Mouse (Mus musculus) lung, adult 18-20 months (tissue): Measurements from ENCODE around the gene Olfr317.
"Not testable (repeated sequence)": the region's sequence is repeated elsewhere in the genome, so short reads cannot be mapped to it uniquely, and the experiment has no call there.

Experiments used
- DNase-seq, 2 experiments: peaks; one replicate each; pipeline ENCODE4 v3.0.0; 2022; ENCODE audit warnings: mixed read lengths in 2 of 2

Gene Olfr317

DNA sequence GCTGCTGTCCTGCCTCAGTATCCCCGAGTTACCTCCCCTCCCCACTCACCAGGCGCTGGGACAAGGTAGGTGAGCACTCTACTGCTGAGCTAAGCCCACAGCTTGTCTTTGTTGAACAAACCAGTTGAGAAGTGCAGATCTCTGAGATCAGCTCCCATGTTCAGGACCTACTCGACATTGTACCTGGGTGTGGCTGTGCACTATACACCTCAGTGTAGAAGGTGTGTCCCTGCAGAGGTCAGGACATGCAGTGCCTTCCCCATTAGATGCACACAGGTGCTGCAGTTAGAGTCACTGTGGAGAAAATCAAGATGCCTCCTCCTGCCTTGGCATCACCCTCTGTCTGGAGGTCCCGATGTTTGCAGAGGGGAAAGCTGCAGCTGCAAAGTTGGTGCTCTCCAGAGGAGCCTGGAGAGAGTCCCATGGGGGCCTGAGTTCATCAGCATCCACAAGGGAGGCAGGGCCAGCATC is at the start of gene Olfr317:
TSS of gene Olfr317 (minus strand) at position 421 of the 471 bp plus-strand sequence.
- DNase-seq, result no peak

DNA sequence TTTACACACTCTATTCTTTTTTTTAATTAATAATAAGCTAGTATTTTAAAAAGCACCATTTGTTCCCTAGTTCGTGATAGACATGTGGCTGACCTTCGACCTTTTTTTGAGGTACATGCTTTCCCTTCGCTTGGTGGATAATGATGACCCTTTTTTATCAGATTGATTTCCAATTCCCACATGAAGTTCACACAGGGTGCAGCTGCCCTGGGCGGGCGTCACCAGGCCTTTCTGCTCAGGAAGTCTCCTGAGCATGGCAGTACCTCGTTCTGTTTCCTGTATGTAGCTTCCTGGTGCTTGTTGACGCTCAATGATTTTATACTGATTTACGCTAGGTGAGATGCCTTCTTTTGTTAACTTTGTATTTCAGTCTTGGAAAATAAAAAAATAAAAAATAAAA is 49.3 kb upstream of the Olfr317 start:
- no peak for DNase-seq

DNA sequence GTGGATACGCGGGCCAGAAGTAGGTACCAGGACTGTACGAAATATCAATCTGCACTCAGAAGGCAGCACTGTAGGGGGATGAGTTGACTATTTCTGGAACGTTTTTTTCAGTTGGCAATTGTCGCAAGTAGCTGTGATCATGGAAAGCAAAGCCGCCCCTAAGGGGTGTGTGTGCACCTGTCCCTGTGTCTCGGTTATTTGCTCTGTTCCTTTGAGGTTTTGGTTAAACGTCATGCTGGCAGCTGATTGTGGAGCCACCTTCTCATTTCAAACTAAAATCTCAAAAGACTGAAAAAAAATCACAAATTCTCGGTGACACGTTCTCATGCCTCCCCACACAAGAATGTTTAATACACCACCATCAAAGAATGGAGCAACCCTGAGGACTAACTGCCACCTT is 48.6 kb upstream of the Olfr317 start:
- DNase-seq, result no peak

DNA sequence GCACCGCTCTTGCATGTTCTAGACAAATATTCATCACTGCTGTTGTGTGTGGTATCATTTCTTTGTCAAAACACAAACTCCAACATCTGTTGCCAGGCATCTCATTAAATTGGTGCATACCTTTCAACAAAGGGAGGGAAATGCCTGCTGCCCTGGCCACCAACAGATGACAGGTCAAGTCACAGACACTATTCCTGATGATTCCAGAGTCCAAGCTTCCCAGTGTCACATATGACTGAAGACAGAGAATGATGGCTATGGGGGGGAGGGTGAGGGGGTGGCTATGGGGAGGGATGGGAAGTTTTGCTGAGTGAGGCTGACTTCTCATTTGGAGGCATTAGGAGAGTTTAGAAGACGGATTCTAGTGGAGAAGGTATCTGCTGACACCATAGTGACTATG is 45.2 kb upstream of the Olfr317 start:
- no peak for DNase-seq

DNA sequence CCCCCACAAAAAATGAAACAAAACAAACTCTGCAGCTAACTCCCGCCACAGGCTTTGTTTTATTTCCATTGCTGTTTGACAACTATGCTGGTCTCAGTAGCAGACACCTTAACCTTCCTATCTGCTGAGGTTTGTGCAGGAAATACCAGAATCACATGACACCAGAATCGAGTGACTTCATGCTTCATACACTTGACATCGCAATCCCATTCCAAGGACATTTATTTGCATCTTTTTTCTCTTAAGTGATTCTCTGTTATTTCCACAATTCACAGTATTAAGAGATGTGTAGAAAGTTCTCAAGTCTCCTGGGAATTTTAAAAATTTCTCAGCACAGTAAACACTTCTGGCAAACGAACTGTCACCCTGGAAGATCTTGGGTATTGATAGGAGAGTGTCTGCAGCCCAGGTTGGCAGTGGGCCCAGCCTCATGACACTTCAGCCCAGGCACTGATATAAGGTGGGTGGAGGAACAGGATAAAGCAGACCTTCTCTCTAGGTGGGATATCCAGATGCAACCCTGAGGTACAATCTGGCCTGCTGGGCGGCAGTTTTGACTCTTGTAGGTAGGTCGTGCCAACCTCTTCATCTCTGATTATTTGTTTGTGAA is 43.6 kb upstream of the Olfr317 start, which contains the start of gene Olfr314:
TSS of gene Olfr314 (plus strand) at position 473 of the 610 bp plus-strand sequence.
- no peak for DNase-seq

DNA sequence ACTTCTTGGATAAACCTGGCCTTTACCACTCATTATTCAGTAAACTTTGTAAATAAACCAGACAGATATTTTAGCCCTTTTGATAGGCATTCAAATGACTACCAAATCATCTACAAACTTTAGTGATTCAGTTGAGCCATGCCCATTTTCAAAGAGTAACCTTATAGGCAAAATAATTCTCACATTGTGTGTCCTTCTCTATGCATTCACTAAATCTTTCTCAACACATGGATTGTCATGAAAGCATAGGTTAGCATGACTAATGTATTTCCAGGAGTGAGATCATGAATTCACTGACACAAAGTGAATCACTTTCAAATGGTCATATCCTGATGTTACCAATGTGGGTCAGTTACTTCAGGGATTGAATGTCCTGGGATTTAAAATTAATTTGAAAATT is 33.9 kb upstream of the Olfr317 start, which contains the start of gene Olfr315:
TSS of gene Olfr315 (plus strand) at position 301 of the 400 bp plus-strand sequence.
- no peak for DNase-seq

DNA sequence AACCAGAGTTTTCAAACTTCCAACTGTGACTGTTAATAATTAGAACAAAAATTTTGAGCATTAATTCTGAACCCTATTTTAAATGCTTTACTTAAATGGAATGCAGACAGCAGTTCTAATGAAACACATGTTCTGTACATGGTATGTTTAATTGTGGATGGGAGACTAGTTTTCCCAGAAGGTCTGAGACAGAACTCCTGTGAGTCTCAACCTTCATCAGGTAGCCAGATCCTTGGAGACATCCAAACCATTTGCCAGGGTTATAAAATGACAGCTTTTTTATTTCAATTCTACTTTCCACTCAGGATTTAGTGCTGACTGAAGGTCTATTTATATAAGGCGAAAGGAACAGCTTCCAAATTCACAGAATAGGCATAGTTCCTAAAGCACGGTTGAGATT is 13.4 kb upstream of the Olfr317 start, which contains the start of gene Olfr316:
TSS of gene Olfr316 (plus strand) at position 301 of the 400 bp plus-strand sequence.
- no peak for DNase-seq

DNA sequence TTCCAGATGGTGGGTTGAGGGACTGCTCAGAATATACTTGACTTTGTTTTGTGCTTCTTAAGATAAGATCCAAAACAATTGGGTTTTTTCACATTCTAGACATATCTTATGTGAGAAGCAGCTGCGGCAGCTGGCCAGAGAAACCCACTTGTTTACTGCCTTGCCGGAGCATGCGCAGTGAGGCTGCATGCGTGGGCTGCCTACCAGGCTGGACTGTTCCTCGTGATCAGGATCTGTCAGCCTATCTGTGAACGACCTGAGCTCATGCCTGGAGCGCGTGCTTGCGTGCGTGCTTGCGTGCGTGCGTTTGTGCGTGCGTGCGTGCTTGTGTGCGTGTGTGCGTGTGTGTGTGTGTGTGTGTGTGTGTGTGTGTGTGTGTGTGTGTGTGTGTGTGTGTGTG is 12.1 kb upstream of the Olfr317 start:
- DNase-seq, result not testable (repeated sequence)

DNA sequence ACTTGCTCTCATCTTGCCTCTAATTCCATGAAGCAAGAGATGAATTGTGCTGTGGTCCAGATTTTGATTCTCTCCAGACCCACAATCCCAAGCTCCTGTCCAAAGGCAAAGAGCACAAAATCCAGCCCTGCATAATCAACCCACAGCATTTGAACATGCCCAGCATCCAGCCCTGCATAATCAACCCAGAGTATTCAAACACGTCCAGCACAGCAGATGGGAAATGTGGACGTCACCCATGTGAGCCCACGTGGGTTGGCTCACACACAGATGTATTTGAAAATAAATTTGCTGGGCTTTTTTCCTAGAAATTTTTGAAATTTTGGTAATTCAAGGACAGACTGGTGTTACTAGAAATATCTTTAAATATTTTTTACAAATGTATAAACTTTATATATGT is 5.6 kb downstream of the Olfr317 start:
- no peak for DNase-seq

DNA sequence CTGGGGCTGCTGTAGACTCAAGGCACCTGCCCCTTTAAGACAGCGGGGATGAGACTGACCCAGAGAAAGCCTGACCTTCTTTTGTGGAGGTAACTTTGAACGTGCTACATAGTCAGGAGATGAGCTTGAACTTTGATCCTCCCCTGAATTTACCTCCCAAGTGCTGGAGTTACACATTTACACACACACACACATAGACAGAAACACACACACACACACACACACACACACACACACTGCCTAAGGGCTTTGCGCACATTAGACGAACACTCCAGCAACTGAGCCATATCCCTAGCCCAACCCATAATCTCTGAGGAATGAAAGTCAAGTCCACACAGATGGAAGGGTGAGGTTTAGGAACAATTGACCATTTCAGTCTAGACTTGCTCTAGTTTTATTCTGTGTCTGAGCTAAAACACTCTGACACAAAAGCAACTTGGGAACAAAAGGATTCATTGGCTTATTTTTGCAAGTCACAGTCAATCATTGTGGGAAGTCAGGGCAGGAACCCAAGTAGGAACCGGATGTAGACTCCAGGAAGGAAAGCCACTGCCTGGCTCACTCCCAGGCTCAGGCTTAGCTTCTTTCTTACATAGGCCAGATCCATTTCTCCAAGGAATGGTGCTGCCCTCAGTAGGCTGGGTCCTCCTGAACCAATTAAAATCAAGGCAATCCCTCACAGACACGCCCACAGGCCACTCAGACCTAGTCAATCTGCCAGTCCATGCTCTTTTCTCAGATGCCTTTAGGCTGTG is 10.9 kb downstream of the Olfr317 start:
- DNase-seq, result not testable (repeated sequence)

DNA sequence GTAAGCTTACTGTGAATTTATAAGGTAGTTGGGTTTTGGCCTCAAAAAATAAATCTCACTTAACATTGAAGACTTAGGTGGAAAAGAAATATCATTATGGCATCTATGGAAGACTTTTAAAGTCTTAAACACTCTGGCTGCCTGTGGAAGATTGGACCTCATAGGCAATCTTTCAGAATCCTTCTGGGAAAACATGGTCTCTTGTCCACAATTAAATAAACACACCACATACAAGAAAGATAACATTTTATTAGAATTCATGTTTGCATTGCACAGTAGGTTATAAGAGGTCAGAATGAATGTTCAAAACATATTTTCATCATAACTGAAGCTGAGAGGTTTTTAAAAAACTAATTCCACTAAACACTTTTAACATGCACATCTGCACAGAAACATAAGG is 15.1 kb downstream of the Olfr317 start, which contains the start of gene Olfr318:
TSS of gene Olfr318 (minus strand) at position 101 of the 400 bp plus-strand sequence.
- no peak for DNase-seq

DNA sequence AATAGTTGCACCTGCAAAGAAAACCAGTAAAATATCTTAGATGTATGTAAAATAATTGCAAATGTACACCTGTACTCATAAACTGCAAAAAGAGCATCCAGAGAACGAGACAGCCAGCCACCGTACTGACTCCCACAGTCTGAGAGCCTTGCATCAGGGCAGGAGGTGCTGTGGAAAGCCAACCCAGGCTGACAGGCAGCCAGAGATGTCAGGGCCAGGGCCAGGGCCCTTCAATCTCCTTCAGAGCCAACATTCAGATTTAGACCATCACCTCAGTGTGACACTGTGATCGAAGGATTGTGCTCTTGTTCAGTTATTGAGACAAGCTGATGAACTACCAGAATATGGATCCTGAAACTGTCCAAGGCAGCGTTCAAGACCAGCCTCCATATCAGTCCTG is 19.3 kb downstream of the Olfr317 start:
- no peak for DNase-seq

DNA sequence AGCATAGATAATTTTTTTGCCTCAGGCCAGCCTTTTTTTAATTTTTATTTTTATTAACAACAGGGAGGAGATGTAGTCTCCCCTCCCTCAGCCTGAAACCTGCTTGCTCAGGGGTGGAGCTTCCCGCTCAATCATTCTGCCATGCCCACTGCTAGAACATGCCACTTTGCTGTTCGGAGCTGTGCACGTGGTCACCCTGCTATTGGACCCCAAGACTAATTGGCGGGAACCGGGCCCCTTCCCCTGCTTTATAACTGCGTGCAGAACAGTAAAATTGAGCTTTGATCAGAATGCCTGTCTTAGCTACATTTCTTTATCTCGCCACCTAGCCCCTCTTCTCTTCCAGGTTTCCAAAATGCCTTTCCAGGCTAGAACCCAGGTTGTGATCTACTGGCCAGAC is 21.3 kb downstream of the Olfr317 start:
- not testable (repeated sequence) for DNase-seq

DNA sequence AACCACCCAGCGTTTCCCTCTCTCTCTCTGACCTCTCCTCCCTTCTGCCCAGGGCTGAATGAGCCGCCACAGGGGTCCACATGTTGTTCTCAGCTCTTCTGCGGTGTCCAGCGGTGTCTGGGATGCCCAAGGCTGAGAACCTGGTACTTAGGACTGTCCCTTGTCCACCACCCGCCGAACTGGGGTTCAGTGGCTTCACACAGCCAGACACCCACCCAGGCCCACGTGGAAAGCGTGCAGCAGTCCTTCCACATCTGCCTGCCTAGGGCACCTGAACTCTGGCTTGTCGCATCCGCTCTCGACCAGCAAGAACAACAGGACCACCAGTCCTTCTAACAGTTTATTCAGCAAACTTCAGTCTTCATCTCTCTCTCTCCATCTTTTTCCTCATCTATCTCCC is 29.9 kb downstream of the Olfr317 start:
- DNase-seq, result no peak

DNA sequence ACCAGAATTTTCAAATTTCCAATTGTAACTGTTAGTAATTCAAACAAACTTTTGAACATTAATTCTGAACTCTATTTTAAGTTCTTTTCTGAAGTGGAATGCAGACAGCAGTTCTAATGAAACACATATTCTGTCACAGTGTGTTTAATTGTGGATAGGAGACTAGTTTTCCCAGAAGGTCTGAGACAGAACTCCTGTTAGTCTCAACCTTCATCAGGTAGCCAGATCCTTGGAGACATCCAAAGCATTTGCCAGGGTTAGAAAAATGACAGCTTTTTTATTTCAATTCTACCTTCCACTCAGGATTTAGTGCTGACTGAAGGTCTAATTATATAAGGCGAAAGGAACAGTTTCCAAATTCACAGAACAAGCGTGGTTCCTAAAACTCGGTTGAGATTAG is 40.1 kb downstream of the Olfr317 start, which contains the start of gene Olfr319:
TSS of gene Olfr319 (plus strand) at position 301 of the 400 bp plus-strand sequence.
- DNase-seq, result no peak
